Mouse (Mus musculus) lung, postnatal 36 days (tissue): ENCODE data around the gene Gm20721.
"Not testable (repeated sequence)": the region's sequence is repeated elsewhere in the genome, so short reads cannot be mapped to it uniquely, and the experiment has no call there.

Source experiments
- DNase-seq: peaks from one replicate; pipeline ENCODE4 v3.0.0; 2022; ENCODE audit warnings: mixed read lengths

Gm20721 gene

DNA sequence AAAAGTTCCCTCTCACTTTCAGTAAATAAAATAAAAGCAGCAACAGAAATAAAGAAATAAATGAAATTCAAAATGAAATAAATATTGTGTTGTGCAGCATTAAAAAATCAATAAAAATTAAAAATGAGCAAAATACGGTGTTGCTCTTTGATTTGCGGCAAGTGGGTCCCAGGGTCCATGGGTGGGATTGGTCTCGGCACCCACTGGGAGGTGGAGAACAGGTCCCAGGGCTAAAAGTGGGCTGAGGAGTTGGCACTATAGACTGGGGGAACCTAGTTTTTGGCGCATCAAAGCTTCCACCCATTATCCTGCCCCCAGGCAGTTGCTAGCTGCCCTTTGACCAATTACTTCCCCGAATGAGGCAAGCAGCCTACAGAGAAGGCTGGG lies at the start of gene Gm20721:
Gene Gm20721, minus strand, starts transcription at position 101 of the 387 bp plus-strand sequence.
- no peak for DNase-seq

DNA sequence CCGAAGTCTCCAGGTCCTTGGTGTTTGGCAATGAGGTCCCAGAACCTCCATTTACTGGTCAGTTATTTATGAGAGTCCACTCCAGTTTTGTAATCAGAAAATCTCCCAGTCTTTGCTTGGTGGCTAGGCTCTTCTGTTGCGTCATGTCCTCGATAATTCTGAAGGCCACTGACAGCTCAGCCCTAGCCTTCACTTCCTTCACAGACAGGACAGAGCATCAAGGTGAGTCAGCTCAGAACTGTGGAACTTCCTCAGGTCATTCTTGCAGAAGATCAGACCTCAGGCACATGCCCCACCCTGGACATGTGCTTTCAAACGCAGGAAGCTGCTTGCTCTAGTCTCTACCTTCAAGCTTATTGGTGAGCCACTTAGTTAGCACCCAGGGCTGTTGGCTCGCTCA lies 46.9 kb upstream of the Gm20721 start:
- no peak for DNase-seq

DNA sequence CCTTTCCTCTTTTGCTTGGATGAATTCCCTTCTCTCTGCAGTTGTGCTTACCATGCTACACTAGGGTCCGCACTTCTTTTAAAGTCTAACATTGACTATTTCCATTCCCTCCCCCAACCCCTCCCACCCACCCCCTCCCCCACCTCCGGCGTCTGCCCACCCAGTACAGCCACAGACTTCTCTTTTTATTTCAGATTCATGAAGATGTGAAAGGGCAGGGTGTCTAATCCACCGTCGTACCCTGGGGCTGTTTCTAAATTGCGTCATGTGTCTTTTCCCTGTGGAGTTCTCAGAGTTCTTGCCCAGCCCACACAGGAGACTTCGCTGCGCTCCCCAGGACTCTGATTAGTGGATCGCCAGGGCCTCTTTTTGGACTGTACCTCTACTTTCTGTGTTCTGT lies 46.0 kb upstream of the Gm20721 start:
- no peak for DNase-seq

DNA sequence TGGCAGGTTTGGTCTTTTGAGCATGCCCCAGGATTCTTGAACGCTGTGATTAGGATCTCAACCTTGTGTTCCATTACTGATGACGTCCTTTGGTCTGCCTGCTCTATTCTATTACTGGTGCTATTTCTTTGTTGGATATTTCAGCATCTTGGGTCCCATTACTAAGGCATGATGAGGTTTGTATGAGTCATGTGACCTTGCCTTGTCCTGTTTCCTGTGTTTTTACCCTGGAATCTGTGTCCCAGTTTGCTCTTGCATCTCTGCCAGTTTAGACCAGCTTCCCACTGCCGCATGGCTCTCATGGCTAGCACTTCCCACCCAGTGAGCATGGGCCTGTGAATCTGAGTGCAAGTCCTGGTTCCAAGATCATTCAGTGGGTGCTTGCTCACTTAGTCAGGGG lies 45.4 kb upstream of the Gm20721 start:
- DNase-seq, result no peak

DNA sequence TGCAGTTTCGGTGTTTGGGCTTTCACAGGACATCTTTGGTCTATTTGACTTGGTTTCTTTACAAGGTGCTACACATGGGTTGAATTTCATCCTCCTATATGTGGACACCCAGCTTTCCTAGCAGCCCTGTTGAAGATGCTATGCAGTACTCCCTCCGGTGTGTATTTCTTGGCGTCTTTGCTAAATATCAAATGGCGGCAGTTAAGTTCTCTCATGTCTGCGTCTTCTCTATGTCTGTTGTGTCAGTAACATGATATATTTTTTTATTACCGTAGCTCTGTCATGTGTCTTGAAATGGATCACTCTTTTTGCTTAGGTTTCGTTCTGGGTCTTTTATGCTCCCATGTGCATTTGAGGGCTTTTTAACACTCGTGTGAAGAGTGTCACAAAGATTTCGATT lies 34.5 kb upstream of the Gm20721 start:
- no peak for DNase-seq

- no peak for DNase-seq
Measured at GRCm38 (mm10) chr2:174366571-174366970, 20.1 kb upstream of the Gm20721 start.

DNA sequence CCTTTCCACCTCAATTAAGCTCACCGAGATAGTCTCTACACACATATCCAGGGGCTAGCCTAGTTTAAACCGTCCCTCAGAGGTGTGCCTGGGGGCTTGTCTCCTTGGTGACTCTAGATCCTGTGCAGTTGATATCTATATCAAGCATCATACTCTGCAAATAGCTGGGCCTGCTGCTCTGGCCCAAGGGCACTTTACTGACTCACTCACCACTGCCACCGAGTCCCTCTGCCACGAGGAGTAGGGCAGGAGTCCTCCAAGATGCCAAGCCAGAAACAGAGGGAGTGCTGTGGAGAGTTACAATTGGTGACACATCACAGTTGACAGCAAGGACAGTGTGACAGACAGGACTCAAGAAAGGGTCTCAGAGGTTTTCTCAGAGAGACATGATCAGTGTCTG lies 13.1 kb upstream of the Gm20721 start:
- DNase-seq, result no peak

- no peak for DNase-seq
Measured at GRCm38 (mm10) chr2:174358516-174358915, 12.0 kb upstream of the Gm20721 start.

- not testable (repeated sequence) for DNase-seq
Measured at GRCm38 (mm10) chr2:174346999-174347668, 622 bp upstream of the Gm20721 start.

DNA sequence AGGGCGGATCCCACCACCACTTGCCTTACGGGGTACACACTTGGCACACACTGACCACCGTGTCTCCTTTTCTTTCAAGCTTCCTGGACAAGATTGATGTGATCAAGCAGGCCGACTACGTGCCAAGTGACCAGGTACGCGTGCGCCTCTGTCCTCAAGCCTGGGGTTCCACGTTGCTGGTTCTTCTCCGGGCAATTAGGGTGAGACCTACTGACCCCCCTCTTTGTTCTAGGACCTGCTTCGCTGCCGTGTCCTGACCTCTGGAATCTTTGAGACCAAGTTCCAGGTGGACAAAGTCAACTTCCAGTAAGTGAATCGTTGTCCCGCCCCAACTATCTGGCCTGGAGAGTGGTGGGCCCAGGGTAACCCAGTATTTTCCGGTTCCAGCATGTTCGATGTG lies 1.5 kb downstream of the Gm20721 start:
- no peak for DNase-seq

DNA sequence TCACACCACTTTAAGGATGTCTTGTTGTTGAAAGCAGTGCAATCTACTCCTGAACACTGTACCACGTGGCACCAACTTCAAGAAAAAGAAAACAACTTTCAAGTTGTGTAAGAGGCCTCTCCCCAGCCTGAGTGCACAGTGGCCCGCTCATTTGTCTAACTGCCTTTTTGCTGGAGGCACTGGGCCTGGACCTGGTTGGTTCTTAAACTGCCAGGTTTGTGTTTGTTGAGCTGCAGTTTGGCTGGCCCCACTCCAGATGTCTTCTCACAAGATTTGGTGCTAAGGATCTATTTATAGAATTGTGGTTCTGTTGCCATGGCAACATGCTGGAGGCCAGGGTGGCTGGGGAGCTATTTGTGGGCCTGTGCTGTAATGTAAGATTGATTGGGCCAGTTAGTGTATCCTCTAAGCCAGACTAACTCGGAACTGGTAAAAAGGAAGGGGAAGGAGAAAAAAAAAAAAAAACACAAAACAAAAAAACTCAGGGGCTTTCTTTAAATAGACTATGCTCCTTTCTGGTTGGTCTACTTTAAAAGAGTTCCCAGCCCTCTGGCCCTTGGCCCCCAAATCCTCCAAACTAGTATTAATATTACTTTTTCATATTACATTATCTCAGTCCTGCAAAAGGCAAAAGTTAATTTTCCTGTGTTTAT lies 2.4 kb downstream of the Gm20721 start:
- DNase-seq, result peak; percentile 96

GRCm38 (mm10) chr2:174343566-174343965 lies 2.9 kb downstream of the Gm20721 start:
- DNase-seq, result no peak

DNA sequence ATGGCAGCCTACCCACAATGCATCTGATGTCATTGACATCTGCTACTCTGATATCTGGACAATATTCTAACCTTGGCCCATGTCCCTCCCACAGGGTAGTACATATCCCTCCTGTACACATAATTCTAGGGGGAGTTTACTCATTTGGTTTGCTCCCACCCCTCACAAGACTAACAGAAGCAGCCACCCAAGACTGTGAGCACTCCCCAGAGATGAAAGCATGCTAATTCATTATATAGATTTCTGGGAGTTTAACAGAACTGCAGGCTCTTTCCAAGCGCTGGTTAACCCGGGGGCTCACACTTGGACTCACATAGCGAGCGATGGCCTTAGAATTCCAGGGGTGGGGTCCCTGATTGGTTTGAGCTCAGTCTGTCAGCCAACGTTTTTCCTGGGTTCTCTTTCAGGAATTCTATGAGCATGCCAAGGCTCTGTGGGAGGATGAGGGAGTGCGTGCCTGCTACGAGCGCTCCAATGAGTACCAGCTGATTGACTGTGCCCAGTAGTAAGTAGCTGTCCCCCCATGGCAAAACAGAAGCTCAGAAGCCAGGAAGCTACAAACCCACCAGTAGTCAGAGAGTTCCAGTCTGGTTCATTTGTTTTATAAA lies 3.6 kb downstream of the Gm20721 start:
- DNase-seq, result no peak

DNA sequence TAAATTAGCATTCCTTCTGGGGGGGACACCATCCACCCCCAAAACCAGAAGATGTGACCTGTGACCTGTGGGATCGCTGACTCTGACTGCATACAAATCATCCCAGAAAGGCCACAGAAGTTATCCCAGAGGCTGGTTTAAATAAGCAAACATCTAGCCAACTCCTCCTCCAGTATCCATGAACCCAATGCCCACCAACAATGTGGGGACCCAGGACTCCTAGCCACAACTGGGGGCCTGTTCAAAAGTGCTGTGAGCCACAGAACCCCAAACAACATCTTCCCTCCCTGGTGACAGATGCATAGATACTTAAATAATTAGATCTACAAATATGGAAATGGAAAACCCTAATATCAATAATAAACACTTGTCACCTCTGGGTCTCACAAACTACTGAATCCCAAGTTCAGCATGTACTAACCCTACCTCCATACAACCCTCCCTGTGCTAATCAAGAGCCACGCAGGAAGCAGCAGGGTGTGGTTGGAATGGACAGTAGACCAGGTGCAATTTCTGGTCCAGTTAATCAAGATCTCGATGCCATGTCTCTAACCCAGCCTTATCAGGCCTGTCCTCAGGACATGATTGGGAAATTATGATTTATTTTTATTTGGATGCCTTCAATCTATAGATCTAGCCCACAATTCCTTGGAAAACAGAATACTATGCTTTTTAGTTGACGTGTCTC lies 5.5 kb downstream of the Gm20721 start:
- no peak for DNase-seq

- no peak for DNase-seq
Measured at GRCm38 (mm10) chr2:174340229-174340892, 6.2 kb downstream of the Gm20721 start.

- DNase-seq, result no peak
Measured at GRCm38 (mm10) chr2:174339701-174340100, 6.8 kb downstream of the Gm20721 start.

DNA sequence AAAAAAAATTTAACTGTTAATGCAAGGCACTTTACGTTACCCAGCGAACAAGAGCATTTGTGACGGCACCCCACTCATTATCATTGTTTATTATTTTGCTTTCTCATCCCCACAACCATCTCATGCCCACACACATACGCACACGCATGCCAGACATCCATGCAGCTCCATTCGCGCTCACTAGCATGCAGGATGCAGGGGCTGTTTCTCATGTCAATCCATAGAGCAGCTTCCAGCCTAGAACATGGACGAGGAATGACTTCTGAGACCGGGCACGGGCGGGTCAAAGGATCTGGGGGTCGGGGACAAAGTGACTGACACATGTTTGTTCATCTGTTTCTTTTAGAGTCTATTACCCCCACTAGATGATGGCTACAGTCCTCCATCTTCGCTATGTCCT lies 9.2 kb downstream of the Gm20721 start:
- DNase-seq, result no peak

GRCm38 (mm10) chr2:174334415-174334814 lies 12.1 kb downstream of the Gm20721 start:
- DNase-seq, result no peak

DNA sequence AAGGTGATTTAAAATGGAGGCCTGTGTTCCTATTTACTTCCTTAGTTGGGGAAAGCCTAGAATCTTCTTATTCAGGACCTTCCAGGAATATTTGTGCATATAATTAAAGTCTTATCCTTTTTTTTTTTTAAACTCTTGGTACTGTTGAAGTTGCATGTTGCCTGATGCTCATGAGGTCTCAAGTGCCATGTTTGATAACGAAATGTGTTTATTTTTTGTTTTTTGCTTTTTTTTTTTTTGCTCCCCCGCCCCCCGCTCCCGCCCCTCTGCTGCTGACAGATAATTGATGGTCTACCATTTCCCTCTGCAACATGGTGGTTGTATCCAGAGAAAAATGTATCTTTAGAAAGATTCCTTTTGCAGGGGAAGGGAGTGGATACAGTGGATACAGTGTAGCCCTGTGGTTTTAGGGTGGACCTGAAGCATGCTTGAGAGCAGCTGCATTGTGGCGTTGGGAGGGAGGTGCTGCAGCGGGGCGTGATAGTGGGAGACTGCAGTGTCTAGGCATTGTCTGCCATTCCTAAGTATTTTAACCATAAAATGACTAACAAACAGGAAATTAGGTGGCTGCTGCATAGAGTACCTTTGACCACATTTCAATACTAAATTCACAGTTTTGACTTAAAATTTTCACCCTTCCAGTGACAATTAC lies 13.1 kb downstream of the Gm20721 start:
- no peak for DNase-seq

- no peak for DNase-seq
Measured at GRCm38 (mm10) chr2:174331282-174332030, 15.1 kb downstream of the Gm20721 start.

- peak; percentile 80 for DNase-seq
Measured at GRCm38 (mm10) chr2:174330616-174331191, 15.8 kb downstream of the Gm20721 start.
